Mouse (Mus musculus) liver, embryonic 14.5 days (tissue): ENCODE results near the gene Klhl29.

ENCODE experiments used
- CTCF ChIP-seq: IDR thresholded peaks from 2 replicates; pipeline ENCODE4 v1.5.1; 2016; ENCODE audit warnings: antibody characterized with exemption, low read depth, control low read depth
- EP300 ChIP-seq: IDR thresholded peaks from 2 replicates; pipeline ENCODE4 v1.6.1; 2016; ENCODE audit warnings: antibody characterized with exemption, low read depth

DNA sequence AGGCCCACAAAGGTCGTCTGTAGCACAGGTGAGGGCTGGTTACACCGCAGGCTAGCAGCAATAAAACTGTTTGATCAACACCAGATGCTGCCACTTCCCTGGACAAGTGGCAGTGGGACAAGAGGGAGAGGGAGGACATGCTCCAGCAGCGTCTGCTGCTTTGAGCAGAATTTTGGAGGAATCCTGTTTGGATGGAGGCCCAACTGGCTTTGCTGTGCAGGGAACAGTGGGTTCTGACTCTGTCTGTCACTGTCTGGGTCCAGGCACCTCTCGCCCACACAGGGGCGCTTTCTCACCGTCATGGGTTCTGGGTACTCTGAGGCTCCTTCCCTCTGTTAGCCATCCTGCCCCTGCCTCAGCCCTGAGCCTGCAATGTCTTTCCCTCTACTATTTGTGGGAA, 209.3 kb downstream of the Klhl29 start:
- TF ChIP-seq CTCF: peak; percentile 29; the same call in 1 of the 2 replicates
- no peak for TF ChIP-seq EP300
